Mouse (Mus musculus) left cerebral cortex, postnatal 10 days (tissue): ENCODE data around the gene Hipk2. TPM values are rescaled to one million over a fixed set of nuclear protein-coding genes. Genes with fewer than 3 reads are reported as not detected.

Source experiments
- DNase-seq, 2 experiments: peaks; one replicate each; pipeline ENCODE4 v3.0.0; 2021 to 2022; ENCODE audit warnings: low spot score in 2 of 2, mixed read lengths in 1 of 2; ENCODE audit errors: extremely low spot score in 1 of 2
- intact Hi-C: fragments of 180-260 bp; cut with DNase I; formaldehyde crosslinking; loops from one replicate; pipeline ENCODE4 v1.15.1; 2025
- total RNA-seq, 2 experiments: library from RNA; stranded (reverse); gene quantifications; 2 replicates each; pipeline ENCODE4 v1.2.3; 2021

The Hipk2 gene
- total RNA-seq, 2 experiments from 2014 or later: 44.6 to 45.9 TPM

- DNase-seq: peak in 1 of 2 experiments; percentile 29
- intact Hi-C loops: no loop called here
Observed at GRCm38 (mm10) chr6:38815582-38815981, 60.4 kb downstream of the Hipk2 start.

GRCm38 (mm10) chr6:38814690-38815089, 61.3 kb downstream of the Hipk2 start:
- intact Hi-C loops: no loop called here
- DNase-seq: no peak

- no peak for DNase-seq
- intact Hi-C loops: no loop called here
Observed at GRCm38 (mm10) chr6:38811459-38812145, 64.4 kb downstream of the Hipk2 start.

DNA sequence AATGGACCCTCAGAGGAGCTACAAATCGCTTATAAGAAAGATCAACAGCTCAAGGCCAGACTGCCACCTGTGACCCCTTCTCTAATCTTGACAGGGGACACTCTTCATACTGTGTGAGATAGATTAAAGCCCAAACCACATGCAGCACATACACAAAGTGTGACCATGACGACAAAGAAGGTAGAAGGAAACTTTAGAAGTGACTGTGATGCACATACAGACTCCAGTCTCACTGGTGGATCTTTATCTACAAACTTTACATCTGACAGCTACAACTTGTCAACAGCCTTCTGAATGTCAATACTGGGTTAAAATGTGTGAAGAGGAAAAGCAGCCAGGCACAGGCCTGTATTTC, 65.9 kb downstream of the Hipk2 start:
- DNase-seq: no peak
- intact Hi-C loops: no loop called here

DNA sequence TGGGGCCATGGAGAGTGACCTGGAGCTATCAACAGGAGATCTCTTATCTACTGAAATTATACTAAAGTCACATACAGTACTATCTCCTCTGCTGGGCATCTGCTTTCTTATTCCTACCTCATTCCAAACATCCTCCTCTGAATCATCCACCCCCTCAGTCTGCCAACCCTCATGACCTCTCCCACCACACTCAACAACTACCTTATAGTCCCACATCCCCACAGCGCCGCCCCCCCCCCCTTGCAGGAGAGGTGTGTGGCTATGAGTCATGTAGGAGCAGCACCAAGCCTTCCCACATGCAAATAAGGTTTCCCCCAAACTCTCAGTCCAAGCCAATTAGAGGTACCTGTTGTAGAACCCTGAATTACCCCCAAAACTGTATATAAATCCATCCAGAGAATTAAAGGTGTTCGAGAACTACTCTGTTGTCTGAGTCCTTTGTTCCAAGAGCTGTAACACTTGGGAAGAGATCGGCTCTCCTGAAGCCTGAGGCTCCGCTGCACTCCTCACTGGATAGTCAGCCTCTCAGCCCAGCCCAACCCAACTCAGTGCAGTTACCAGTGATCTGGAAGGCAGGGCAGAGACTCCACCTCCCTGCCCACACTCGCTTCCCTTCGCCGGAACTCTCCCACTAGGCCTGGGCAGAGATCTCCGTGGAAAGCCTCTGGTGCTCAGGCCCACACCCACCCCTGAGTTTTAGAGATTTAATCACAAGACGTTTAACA, 66.4 kb downstream of the Hipk2 start:
- peak in 1 of 2 experiments; percentile 22 for DNase-seq
- intact Hi-C loops: no loop called here

- intact Hi-C loops: no loop called here
- no peak for DNase-seq
Observed at GRCm38 (mm10) chr6:38808317-38808716, 67.6 kb downstream of the Hipk2 start.

- intact Hi-C loops: no loop called here
- no peak for DNase-seq
Observed at GRCm38 (mm10) chr6:38806963-38807445, 69.0 kb downstream of the Hipk2 start.

DNA sequence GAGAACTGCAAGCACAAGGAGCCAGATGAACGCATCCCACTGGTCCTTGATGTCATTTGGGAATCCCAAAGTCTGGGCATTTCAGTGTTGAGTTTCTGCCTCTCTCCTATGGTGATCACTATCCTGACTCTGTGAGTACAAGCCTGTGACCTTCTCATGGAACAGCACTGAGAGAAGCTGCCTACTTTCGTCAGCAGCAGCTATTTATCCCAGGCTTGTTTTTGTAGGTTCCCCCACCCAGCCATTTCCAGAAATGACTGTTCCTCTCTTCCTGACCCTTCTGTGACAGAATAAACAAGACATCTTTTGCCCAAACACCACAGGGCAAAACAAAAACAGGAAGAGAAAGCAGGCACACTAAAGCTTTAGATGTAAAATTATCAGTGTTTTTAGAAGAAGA, 70.4 kb downstream of the Hipk2 start:
- intact Hi-C loops: no loop called here
- DNase-seq: no peak

GRCm38 (mm10) chr6:38801252-38801651, 74.7 kb downstream of the Hipk2 start:
- intact Hi-C loops: no loop called here

DNA sequence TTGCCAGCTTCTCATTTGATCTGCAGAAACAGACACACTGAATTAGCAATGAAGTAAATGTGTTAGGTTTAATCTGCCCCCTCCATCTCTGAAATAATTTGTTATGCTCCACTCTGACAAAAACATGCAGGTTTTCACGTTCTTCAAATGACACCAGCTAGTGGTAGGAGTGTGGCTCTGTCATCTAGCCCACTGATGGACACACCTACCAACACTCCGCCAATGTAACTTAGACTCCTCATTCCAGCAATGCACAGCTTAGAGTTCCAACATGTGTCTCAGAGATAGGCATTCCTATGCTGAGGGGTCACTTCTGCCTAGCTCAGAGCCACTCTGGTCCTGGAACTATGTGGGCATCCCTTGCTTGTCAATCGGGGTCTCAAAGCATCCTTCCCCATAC, 78.4 kb downstream of the Hipk2 start:
- intact Hi-C loops: loop anchor here (5.0 kb wide), 1 partner anchor 55 kb away; no protein-coding TSS in a partner anchor
- DNase-seq: no peak

More at GRCm38 (mm10) chr6:38801252-38801651, 74.7 kb downstream of the Hipk2 start:
- no peak for DNase-seq

DNA sequence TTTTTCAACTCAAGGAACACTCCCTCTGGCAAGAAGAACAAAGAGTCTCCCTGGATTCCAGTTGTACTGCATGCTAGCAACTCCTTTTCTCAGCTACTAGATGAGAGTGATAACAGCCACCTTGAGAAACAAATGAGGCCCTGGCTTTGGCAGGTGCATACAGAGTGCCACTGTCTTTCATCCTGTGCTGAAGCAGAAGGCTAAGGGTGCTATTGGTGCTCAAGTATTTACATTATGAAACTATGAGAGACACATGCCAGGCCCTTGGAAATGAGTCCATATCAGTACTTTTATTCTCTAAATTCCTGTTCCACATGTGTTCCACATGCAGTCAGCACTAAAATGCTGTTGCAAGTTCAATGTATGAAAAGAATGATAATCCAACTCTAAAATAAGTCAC, 79.0 kb downstream of the Hipk2 start:
- intact Hi-C loops: loop anchor here (5.0 kb wide), 1 partner anchor 55 kb away; no protein-coding TSS in a partner anchor
- DNase-seq: no peak

- DNase-seq: no peak
- intact Hi-C loops: loop anchor here (5.0 kb wide), 1 partner anchor 54 kb away; no protein-coding TSS in a partner anchor
Observed at GRCm38 (mm10) chr6:38796388-38796787, 79.6 kb downstream of the Hipk2 start.

- DNase-seq: no peak
- intact Hi-C loops: loop anchor here (5.0 kb wide), 1 partner anchor 53 kb away; no protein-coding TSS in a partner anchor
Observed at GRCm38 (mm10) chr6:38795096-38795816, 80.7 kb downstream of the Hipk2 start.

GRCm38 (mm10) chr6:38792966-38793365, 83.0 kb downstream of the Hipk2 start:
- intact Hi-C loops: no loop called here
- DNase-seq: no peak

DNA sequence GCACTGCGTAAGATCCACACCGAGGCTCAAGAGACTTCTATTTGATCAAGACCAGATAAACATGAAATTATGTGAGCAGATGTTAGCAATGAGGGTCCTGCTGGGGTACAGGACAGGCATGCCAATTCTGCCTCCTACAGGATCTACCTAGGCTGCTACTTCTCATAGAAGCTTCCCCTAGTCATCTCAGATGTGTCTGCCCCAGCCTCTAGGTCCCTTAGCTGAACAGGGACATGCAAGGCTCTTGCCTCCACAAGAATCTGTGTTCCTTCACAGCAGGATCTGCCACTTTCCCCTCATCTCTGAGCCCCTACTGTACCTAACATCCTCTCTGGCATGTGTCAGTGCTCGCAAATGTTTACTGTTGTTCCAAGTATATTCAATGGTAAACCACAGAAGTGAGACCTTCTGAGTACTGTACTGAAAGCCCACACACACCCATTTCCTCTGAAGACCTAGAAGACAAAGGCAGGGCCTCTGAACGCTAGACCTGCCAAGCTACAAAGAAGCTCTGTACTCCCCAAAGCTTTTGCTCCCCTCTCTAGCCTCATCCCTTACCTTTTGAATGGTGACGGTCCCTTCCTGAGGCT, 86.6 kb downstream of the Hipk2 start:
- DNase-seq: no peak
- intact Hi-C loops: no loop called here

DNA sequence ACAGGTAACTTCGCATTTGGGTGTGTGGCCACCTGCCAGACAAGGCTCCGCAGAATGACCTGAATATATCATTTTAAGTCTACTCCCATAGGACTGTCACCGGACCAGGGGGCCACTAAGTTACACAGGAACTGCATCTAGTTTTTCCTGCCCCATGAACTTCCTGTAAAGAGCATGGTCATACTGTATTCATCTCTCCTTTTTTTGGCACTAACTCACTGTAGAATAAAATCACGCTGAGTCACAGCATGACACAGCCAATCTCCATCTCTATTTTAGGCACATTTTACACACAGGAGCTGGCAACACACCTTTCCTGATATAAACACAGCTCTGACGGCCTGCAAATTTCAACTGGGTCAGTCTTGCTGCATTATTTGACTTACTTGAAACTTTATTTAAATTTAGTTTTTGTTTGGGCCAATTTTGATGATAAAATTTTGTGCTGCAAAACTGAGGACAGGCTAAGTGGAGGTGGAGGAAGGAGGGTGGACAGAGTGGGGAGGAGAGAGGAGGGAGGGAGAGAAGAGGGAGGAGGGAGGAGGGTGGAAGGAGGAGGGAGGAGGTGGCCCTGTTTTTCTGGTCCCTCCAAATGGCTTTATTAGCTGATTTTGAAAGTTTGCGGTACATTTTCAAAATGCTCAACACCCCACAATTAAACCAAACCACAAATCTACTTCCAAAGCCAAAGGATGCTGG, 88.0 kb downstream of the Hipk2 start:
- DNase-seq: no peak
- intact Hi-C loops: no loop called here

DNA sequence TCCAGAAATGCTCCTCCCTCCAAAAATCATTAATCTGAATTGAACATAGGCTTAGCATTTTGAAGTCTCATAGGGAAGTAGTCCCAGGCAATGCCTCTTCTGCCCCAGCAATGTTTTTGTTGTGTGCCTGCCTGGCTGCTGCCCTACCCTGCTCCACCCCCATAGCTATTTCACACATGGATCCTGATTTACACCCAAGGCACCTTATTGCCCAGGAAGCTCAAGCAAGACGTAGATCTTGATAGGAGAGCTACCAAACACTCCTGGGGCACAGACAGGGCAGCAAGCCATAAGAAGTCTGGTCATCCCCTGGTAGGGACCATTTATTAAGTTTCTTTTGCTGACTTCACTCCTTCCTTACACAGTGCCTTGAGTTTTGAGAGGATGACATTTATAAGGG, 88.8 kb downstream of the Hipk2 start:
- intact Hi-C loops: no loop called here
- no peak for DNase-seq

DNA sequence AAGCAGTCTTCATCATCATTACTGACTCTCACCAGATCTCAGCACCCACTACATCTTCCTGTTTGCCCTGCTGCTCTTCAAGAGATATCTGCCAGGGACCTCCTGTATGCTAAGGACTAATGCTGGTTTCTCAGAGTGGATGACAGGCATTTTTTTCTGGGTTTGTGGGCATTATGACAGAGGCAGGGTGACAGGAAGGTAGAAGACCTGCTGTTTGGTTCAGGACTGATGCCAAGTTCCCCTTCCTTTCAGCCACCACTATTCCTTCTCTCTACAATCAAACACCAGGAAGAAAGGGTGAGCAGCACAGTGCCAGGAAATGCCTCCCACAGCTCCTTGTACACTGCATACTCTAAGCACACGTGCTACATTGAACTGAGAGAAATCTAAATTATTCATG, 90.2 kb downstream of the Hipk2 start:
- intact Hi-C loops: no loop called here
- DNase-seq: no peak

- intact Hi-C loops: no loop called here
- no peak for DNase-seq
Observed at GRCm38 (mm10) chr6:38779411-38779810, 96.6 kb downstream of the Hipk2 start.
